Mouse (Mus musculus) stomach, postnatal 0 days (tissue): ENCODE measurements around the gene Clasp1.

Source experiments
- CTCF ChIP-seq: IDR thresholded peaks from 2 replicates; pipeline ENCODE4 v1.5.1; 2016; ENCODE audit warnings: antibody characterized with exemption, low read depth, mild to moderate bottlenecking, moderate library complexity
- EP300 ChIP-seq: optimal IDR thresholded peaks from 2 replicates; pipeline ENCODE3; 2016; ENCODE audit warnings: antibody characterized with exemption

- TF ChIP-seq CTCF (no peak), EP300 (no peak)
These were observed 112.8 kb downstream of the Clasp1 start for GRCm38 (mm10) chr1:118501691-118502090.
